Mouse (Mus musculus): Measurements from ENCODE around the gene Pars2. TPM values are rescaled to one million over a fixed set of nuclear protein-coding genes. Genes with fewer than 3 reads are reported as not detected.
A peak's percentile ranks its signal among the peaks of the same experiment; 100 is the strongest.

Pars2 gene
- polyA plus RNA-seq (2014; fragmentation: Nextera tagmentation; extraction: Ambion mirVana): 11.5 and 11.7 TPM in 2 replicates

- Histone ChIP-seq H3K27ac (ENCODE audit: low read depth, low read length) (peak within 1 kb of the TSS; percentile 54), H3K4me1 (replicated peaks; ENCODE audit: control insufficient read depth, insufficient read depth, low read length) (peaks cover 5% of the 10 kb centered on the region)
- WGBS: 4% methylated on average over 40 of the region's 40 CpGs
Measured at GRCm38 (mm10) chr4:106650833-106651527, at the start of gene Pars2. Gene Pars2 (plus strand): TSS chr4:106651069.

GRCm38 (mm10) chr4:106606639-106607554, 44.0 kb upstream of the Pars2 start:
- no peak overlapping the region for H3K9ac ChIP-seq (ENCODE audit: low read depth, low read length)
- ATAC-seq (replicated peaks; ENCODE audit: low FRiP score) (peak; percentile 90), DNase-seq (ENCODE audit: low spot score) (no peak)
- 40% methylated on average over 18 of the region's 18 CpGs for WGBS
- H3K27ac ChIP-seq (ENCODE audit: low read depth, low read length): no peak overlapping the region
- H3K4me3 ChIP-seq (ENCODE audit: low read depth, low read length): no peak overlapping the region
- H3K4me1 ChIP-seq (replicated peaks; ENCODE audit: control insufficient read depth, insufficient read depth, low read length): no peaks in the 10 kb centered on the region; the same call in 1 of the 2 replicates
- no peaks in the 10 kb centered on the region for H3K27me3 ChIP-seq (replicated peaks; ENCODE audit: control insufficient read depth, insufficient read depth, low read length)
- no peaks in the 10 kb centered on the region for H3K36me3 ChIP-seq (ENCODE audit: control insufficient read depth, insufficient read depth, low read length)
- H3K9me3 ChIP-seq (ENCODE audit: control insufficient read depth, low read length): no peaks in the 10 kb centered on the region
- peak overlapping the region; percentile 33 for H3K4me2 ChIP-seq

More at GRCm38 (mm10) chr4:106650833-106651527, at the start of gene Pars2:
- Histone ChIP-seq H3K9me3 (ENCODE audit: control insufficient read depth, low read length) (no peaks in the 10 kb centered on the region), H3K9ac (ENCODE audit: low read depth, low read length) (peak within 1 kb of the TSS; percentile 78), H3K36me3 (ENCODE audit: control insufficient read depth, insufficient read depth, low read length) (peaks cover 2% of the 10 kb centered on the region; the same call in 1 of the 2 replicates), H3K4me3 (ENCODE audit: low read depth, low read length) (peak within 1 kb of the TSS; percentile 77), H3K4me2 (peak within 1 kb of the TSS; percentile 84), H3K27me3 (replicated peaks; ENCODE audit: control insufficient read depth, insufficient read depth, low read length) (no peaks in the 10 kb centered on the region)
- ATAC-seq (replicated peaks; ENCODE audit: low FRiP score): peak; percentile 97
- peak; percentile 94 for DNase-seq (ENCODE audit: low spot score)

GRCm38 (mm10) chr4:106607905-106608304, 43.0 kb upstream of the Pars2 start:
- no peaks in the 10 kb centered on the region for H3K9me3 ChIP-seq (ENCODE audit: control insufficient read depth, low read length)
- no peak overlapping the region for H3K9ac ChIP-seq (ENCODE audit: low read depth, low read length)
- WGBS: 73% methylated on average over 1 of the region's 1 CpGs
- H3K27me3 ChIP-seq (replicated peaks; ENCODE audit: control insufficient read depth, insufficient read depth, low read length): no peaks in the 10 kb centered on the region
- DNase-seq (ENCODE audit: low spot score) (no peak), ATAC-seq (replicated peaks; ENCODE audit: low FRiP score) (no peak)
- no peak overlapping the region for H3K27ac ChIP-seq (ENCODE audit: low read depth, low read length)
- no peak overlapping the region for H3K4me2 ChIP-seq
- H3K36me3 ChIP-seq (ENCODE audit: control insufficient read depth, insufficient read depth, low read length): no peaks in the 10 kb centered on the region
- H3K4me1 ChIP-seq (replicated peaks; ENCODE audit: control insufficient read depth, insufficient read depth, low read length): no peaks in the 10 kb centered on the region; the same call in 1 of the 2 replicates
- no peak overlapping the region for H3K4me3 ChIP-seq (ENCODE audit: low read depth, low read length)

- no peak overlapping the region for H3K27ac ChIP-seq (ENCODE audit: low read depth, low read length)
- peaks cover 7% of the 10 kb centered on the region for H3K4me1 ChIP-seq (replicated peaks; ENCODE audit: control insufficient read depth, insufficient read depth, low read length)
- no peak overlapping the region for H3K4me3 ChIP-seq (ENCODE audit: low read depth, low read length)
- H3K27me3 ChIP-seq (replicated peaks; ENCODE audit: control insufficient read depth, insufficient read depth, low read length): peaks cover 8% of the 10 kb centered on the region
- no peaks in the 10 kb centered on the region for H3K36me3 ChIP-seq (ENCODE audit: control insufficient read depth, insufficient read depth, low read length)
- ATAC-seq (replicated peaks; ENCODE audit: low FRiP score): no peak
- 78% methylated on average over 8 of the region's 8 CpGs for WGBS
- H3K9me3 ChIP-seq (ENCODE audit: control insufficient read depth, low read length): no peaks in the 10 kb centered on the region
- H3K4me2 ChIP-seq: peak overlapping the region; percentile 14; the same call in 1 of the 2 replicates
- DNase-seq (ENCODE audit: low spot score): no peak
- no peak overlapping the region for H3K9ac ChIP-seq (ENCODE audit: low read depth, low read length)
Measured at GRCm38 (mm10) chr4:106613105-106613504, 37.8 kb upstream of the Pars2 start.

GRCm38 (mm10) chr4:106613560-106613959, 37.3 kb upstream of the Pars2 start:
- DNase-seq (ENCODE audit: low spot score) (no peak), ATAC-seq (replicated peaks; ENCODE audit: low FRiP score) (peak; percentile 50; the same call in 1 of the 2 replicates)
- Histone ChIP-seq H3K4me3 (ENCODE audit: low read depth, low read length) (no peak overlapping the region), H3K9me3 (ENCODE audit: control insufficient read depth, low read length) (no peaks in the 10 kb centered on the region), H3K4me1 (replicated peaks; ENCODE audit: control insufficient read depth, insufficient read depth, low read length) (peaks cover 7% of the 10 kb centered on the region), H3K27ac (ENCODE audit: low read depth, low read length) (peak overlapping the region; percentile 79), H3K4me2 (peak overlapping the region; percentile 37), H3K9ac (ENCODE audit: low read depth, low read length) (peak overlapping the region; percentile 44; the same call in 1 of the 2 replicates), H3K36me3 (ENCODE audit: control insufficient read depth, insufficient read depth, low read length) (no peaks in the 10 kb centered on the region), H3K27me3 (replicated peaks; ENCODE audit: control insufficient read depth, insufficient read depth, low read length) (peaks cover 8% of the 10 kb centered on the region)
- WGBS: 44% methylated on average over 3 of the region's 3 CpGs

GRCm38 (mm10) chr4:106614180-106614797, 36.6 kb upstream of the Pars2 start:
- H3K27ac ChIP-seq (ENCODE audit: low read depth, low read length): peak overlapping the region; percentile 79
- H3K4me1 ChIP-seq (replicated peaks; ENCODE audit: control insufficient read depth, insufficient read depth, low read length): peaks cover 7% of the 10 kb centered on the region
- peak overlapping the region; percentile 37 for H3K4me2 ChIP-seq
- no peaks in the 10 kb centered on the region for H3K9me3 ChIP-seq (ENCODE audit: control insufficient read depth, low read length)
- DNase-seq (ENCODE audit: low spot score): peak; percentile 67
- H3K4me3 ChIP-seq (ENCODE audit: low read depth, low read length): no peak overlapping the region
- peak overlapping the region; percentile 44; the same call in 1 of the 2 replicates for H3K9ac ChIP-seq (ENCODE audit: low read depth, low read length)
- no peaks in the 10 kb centered on the region for H3K36me3 ChIP-seq (ENCODE audit: control insufficient read depth, insufficient read depth, low read length)
- H3K27me3 ChIP-seq (replicated peaks; ENCODE audit: control insufficient read depth, insufficient read depth, low read length): peaks cover 8% of the 10 kb centered on the region
- peak; percentile 60 for ATAC-seq (replicated peaks; ENCODE audit: low FRiP score)
- 44% methylated on average over 7 of the region's 7 CpGs for WGBS

GRCm38 (mm10) chr4:106614881-106615280, 36.0 kb upstream of the Pars2 start:
- Histone ChIP-seq H3K9ac (ENCODE audit: low read depth, low read length) (no peak overlapping the region), H3K4me3 (ENCODE audit: low read depth, low read length) (no peak overlapping the region), H3K27me3 (replicated peaks; ENCODE audit: control insufficient read depth, insufficient read depth, low read length) (peaks cover 11% of the 10 kb centered on the region), H3K9me3 (ENCODE audit: control insufficient read depth, low read length) (no peaks in the 10 kb centered on the region), H3K27ac (ENCODE audit: low read depth, low read length) (no peak overlapping the region), H3K36me3 (ENCODE audit: control insufficient read depth, insufficient read depth, low read length) (no peaks in the 10 kb centered on the region), H3K4me2 (no peak overlapping the region), H3K4me1 (replicated peaks; ENCODE audit: control insufficient read depth, insufficient read depth, low read length) (peaks cover 7% of the 10 kb centered on the region)
- 78% methylated on average over 9 of the region's 9 CpGs for WGBS
- ATAC-seq (replicated peaks; ENCODE audit: low FRiP score) (no peak), DNase-seq (ENCODE audit: low spot score) (no peak)

- peaks cover 11% of the 10 kb centered on the region for H3K27me3 ChIP-seq (replicated peaks; ENCODE audit: control insufficient read depth, insufficient read depth, low read length)
- DNase-seq (ENCODE audit: low spot score): no peak
Measured at GRCm38 (mm10) chr4:106615637-106616036, 35.2 kb upstream of the Pars2 start.

More at GRCm38 (mm10) chr4:106615637-106616036, 35.2 kb upstream of the Pars2 start:
- 62% methylated on average over 12 of the region's 12 CpGs for WGBS
- H3K4me3 ChIP-seq (ENCODE audit: low read depth, low read length): no peak overlapping the region
- H3K36me3 ChIP-seq (ENCODE audit: control insufficient read depth, insufficient read depth, low read length): no peaks in the 10 kb centered on the region
- H3K4me2 ChIP-seq: peak overlapping the region; percentile 31; the same call in 1 of the 2 replicates
- peaks cover 7% of the 10 kb centered on the region for H3K4me1 ChIP-seq (replicated peaks; ENCODE audit: control insufficient read depth, insufficient read depth, low read length)
- H3K9ac ChIP-seq (ENCODE audit: low read depth, low read length): no peak overlapping the region
- no peak; the same call in 1 of the 2 replicates for ATAC-seq (replicated peaks; ENCODE audit: low FRiP score)
- H3K27ac ChIP-seq (ENCODE audit: low read depth, low read length): no peak overlapping the region
- no peaks in the 10 kb centered on the region for H3K9me3 ChIP-seq (ENCODE audit: control insufficient read depth, low read length)
